Mouse (Mus musculus) spleen, adult 2 months (tissue): ENCODE data around the gene Atxn7l3.

Experiments
- CTCF ChIP-seq: fragments of 200-500 bp; IDR thresholded peaks from 2 replicates; pipeline ENCODE4 v1.5.1; 2011; ENCODE audit warnings: mild to moderate bottlenecking, inconsistent platforms; ENCODE audit not compliant: insufficient read depth, insufficient read length, insufficient replicate concordance; ENCODE audit errors: extremely low read depth
- POLR2A ChIP-seq: fragments of 200-500 bp; IDR thresholded peaks from 2 replicates; pipeline ENCODE4 v1.6.1; 2011; ENCODE audit warnings: low read depth, low read length, inconsistent platforms

GRCm38 (mm10) chr11:102329518-102329917 is 33.1 kb upstream of the Atxn7l3 start:
- TF ChIP-seq CTCF (no peak), POLR2A (no peak)
